Mouse (Mus musculus) bone marrow macrophage, adult 2 months (primary cell): Measurements from ENCODE around the gene Sec22b. TPM values are rescaled to one million over a fixed set of nuclear protein-coding genes. Genes with fewer than 3 reads are reported as not detected.

Experiments
- H3K27ac ChIP-seq: 2 replicates; pipeline ENCODE4 v1.5.1; 2012; ENCODE audit warnings: low read depth, low read length; ENCODE audit not compliant: insufficient read depth
- H3K4me1 ChIP-seq: 2 replicates; pipeline ENCODE4 v1.6.1; 2012; ENCODE audit warnings: low read length; ENCODE audit not compliant: control insufficient read depth, insufficient read depth
- H3K4me3 ChIP-seq: 2 replicates; pipeline ENCODE4 v1.5.1; 2012; ENCODE audit warnings: mild to moderate bottlenecking, low read length, moderate library complexity; ENCODE audit not compliant: insufficient read depth
- CTCF ChIP-seq: IDR thresholded peaks from 2 replicates; pipeline ENCODE4 v1.5.1; 2012; ENCODE audit warnings: low read depth, mild to moderate bottlenecking, low read length, moderate library complexity
- POLR2A ChIP-seq: IDR thresholded peaks from 2 replicates; pipeline ENCODE4 v1.6.1; 2012; ENCODE audit warnings: mild to moderate bottlenecking, low read depth, low read length, borderline replicate concordance
- polyA plus RNA-seq: library from polyadenylated mRNA; stranded (reverse); fragments of >200 nt; gene quantifications from 2 replicates; pipeline ENCODE4 v1.2.4, GENCODE M21; 2012; ENCODE audit not compliant: missing spikeins, insufficient read depth, insufficient read length

Gene Sec22b
- 69.9 and 70.9 TPM in 2 replicates for polyA plus RNA-seq

DNA sequence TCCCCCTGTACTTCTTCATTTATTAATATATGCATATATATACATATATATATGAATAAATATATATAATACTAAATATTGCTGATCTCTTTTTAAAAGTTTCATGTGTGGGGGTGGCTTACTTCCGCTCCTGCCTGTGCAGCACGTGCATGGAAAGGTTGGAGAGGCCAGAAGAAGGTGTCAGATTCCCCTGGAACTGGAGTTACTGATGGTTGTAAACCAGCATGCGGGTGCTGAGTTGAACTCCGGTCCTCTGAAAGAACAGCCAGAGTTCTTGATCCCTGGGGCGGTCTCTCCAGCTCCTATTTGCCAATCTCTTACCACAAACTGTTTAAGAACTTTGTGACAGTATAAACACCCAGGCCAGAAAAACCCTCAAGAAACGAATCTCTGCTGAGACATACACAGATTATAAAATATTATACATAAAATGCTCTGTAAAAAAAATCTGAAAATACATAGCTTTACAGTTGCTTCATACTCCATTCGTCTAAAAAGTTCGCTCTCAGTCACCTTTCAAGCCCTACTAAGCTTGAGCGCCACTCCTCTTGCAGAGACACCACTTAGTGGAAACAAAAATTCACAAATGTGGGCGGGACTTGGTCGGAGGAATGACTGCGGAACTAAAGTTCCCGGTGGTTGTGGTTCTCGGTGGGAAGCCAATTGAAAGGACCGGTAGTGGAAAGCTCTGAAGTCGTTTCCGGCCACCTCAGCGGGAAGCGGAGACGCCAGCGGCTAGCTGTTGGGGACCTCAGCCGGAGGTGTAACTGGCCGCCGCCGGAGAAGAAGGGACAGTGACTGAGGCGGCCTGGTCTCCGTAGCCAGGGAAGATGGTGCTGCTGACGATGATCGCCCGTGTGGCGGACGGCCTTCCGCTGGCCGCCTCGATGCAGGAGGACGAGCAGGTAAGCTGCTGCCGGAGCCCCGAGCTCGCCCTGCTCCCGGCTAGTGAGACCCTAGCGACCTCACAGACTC lies at the start of gene Sec22b:
TSS of gene Sec22b (plus strand) at position 675 of the 975 bp plus-strand sequence.
- peak within 1 kb of the TSS; percentile 98 for H3K4me3 ChIP-seq
- no peak for TF ChIP-seq CTCF
- no peak for TF ChIP-seq POLR2A
- H3K4me1 ChIP-seq = peaks cover 7% of the 10 kb centered on the region
- H3K27ac ChIP-seq = peak within 1 kb of the TSS; percentile 24; the same call in 1 of the 2 replicates

DNA sequence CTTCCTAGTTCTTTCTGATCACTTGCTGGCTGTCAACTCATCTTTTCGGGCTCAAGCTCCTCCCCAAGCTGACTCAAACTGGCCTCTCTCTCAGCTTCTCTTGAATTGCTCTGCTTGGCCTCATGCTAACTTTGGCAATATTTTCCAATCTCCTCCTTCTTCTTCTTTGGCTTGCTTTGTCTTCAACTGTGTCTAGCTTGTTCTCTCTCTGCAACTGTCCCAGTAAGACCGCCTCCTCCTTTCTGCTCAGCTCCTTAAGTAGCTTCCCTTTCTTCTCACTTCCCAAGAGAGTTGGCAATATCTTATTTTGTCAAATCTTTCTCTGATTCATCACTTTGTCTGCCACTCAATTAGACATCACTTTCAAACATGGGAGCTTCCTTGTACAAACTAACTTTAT lies 49.2 kb upstream of the Sec22b start:
- TF ChIP-seq CTCF = no peak
- no peak for TF ChIP-seq POLR2A
- Histone ChIP-seq H3K4me3 (no peak overlapping the region), H3K4me1 (no peaks in the 10 kb centered on the region), H3K27ac (no peak overlapping the region)

GRCm38 (mm10) chr3:97854575-97855384 lies 46.2 kb upstream of the Sec22b start:
- Histone ChIP-seq H3K4me3 (no peak overlapping the region), H3K4me1 (no peaks in the 10 kb centered on the region), H3K27ac (no peak overlapping the region)
- TF ChIP-seq CTCF (no peak), POLR2A (no peak)

- Histone ChIP-seq H3K4me3 (no peak overlapping the region), H3K27ac (no peak overlapping the region), H3K4me1 (no peaks in the 10 kb centered on the region)
- no peak for TF ChIP-seq POLR2A
- no peak for TF ChIP-seq CTCF
Observed at GRCm38 (mm10) chr3:97859400-97859799, 41.6 kb upstream of the Sec22b start.

- TF ChIP-seq CTCF = no peak
- no peak for TF ChIP-seq POLR2A
- H3K27ac ChIP-seq = no peak overlapping the region
- H3K4me3 ChIP-seq = no peak overlapping the region
- no peaks in the 10 kb centered on the region for H3K4me1 ChIP-seq
Observed at GRCm38 (mm10) chr3:97860820-97861451, 40.1 kb upstream of the Sec22b start.

DNA sequence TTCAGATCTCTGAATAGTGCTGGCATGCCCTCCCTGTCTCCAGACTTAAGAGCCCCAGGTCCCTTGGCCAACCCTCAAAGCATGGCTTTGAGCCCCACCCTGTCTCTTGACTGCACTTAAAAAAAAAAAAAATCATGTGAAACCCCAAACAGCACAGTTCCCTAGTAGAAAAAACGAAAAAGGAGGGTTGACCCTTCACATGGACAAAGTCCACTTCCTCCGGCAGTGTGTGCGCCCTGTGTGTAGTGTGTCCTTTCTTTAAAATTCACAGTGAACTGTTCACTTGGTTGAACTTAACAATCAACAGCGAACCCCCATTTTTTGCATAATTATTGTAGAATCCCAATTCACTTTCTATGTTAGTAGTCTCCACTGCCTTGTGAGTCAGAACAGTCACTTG lies 34.3 kb upstream of the Sec22b start:
- Histone ChIP-seq H3K4me3 (no peak overlapping the region), H3K27ac (no peak overlapping the region), H3K4me1 (peaks cover 9% of the 10 kb centered on the region)
- TF ChIP-seq POLR2A = no peak
- no peak for TF ChIP-seq CTCF

GRCm38 (mm10) chr3:97867221-97868023 lies 33.6 kb upstream of the Sec22b start:
- TF ChIP-seq CTCF (no peak), POLR2A (no peak)
- Histone ChIP-seq H3K4me3 (peak overlapping the region; percentile 50), H3K27ac (no peak overlapping the region), H3K4me1 (peaks cover 9% of the 10 kb centered on the region)

GRCm38 (mm10) chr3:97868024-97868689 lies 32.8 kb upstream of the Sec22b start:
- Histone ChIP-seq H3K4me3 (peak overlapping the region; percentile 50), H3K4me1 (peaks cover 9% of the 10 kb centered on the region), H3K27ac (no peak overlapping the region)
- TF ChIP-seq CTCF (no peak), POLR2A (no peak)
